Mouse (Mus musculus): ENCODE measurements around the gene Gm10670. TPM values are rescaled to one million over a fixed set of nuclear protein-coding genes. Genes with fewer than 3 reads are reported as not detected.
"Not testable (repeated sequence)": the region's sequence is repeated elsewhere in the genome, so short reads cannot be mapped to it uniquely, and the experiment has no call there.

The Gm10670 gene
- polyA plus RNA-seq (2014; fragmentation: Nextera tagmentation; extraction: Ambion mirVana) = not detected in 2 replicates

- H3K9ac ChIP-seq; H3K4me3 ChIP-seq (ENCODE audit: low read depth, low read length); H3K4me2 ChIP-seq; H3K27me3 ChIP-seq (ENCODE audit: insufficient read depth, low read length); H3K4me1 ChIP-seq (ENCODE audit: insufficient read depth); H3K27ac ChIP-seq (ENCODE audit: low read depth); ATAC-seq (ENCODE audit: insufficient read depth); H3K36me3 ChIP-seq (ENCODE audit: insufficient read depth); H3K9me3 ChIP-seq (ENCODE audit: low read depth, low read length); DNase-seq: not testable (repeated sequence)
- WGBS = no CpG with 5 or more reads among the region's 5 CpGs
Measured at GRCm38 (mm10) chr7:20474825-20475224, at the start of gene Gm10670. Gene Gm10670 (minus strand): TSS chr7:20474925.

GRCm38 (mm10) chr7:20510434-20510833 lies 35.7 kb upstream of the Gm10670 start, which contains the start of gene Vmn1r103:
Gene Vmn1r103 (minus strand): TSS chr7:20510534.
- H3K4me2 ChIP-seq; H3K4me3 ChIP-seq (ENCODE audit: low read depth, low read length); DNase-seq; H3K36me3 ChIP-seq (ENCODE audit: insufficient read depth); H3K4me1 ChIP-seq (ENCODE audit: insufficient read depth); ATAC-seq (ENCODE audit: insufficient read depth); H3K27ac ChIP-seq (ENCODE audit: low read depth); H3K9me3 ChIP-seq (ENCODE audit: low read depth, low read length); H3K27me3 ChIP-seq (ENCODE audit: insufficient read depth, low read length); H3K9ac ChIP-seq: not testable (repeated sequence)
- no CpG with 5 or more reads among the region's 3 CpGs for WGBS

- H3K4me2 ChIP-seq; H3K27ac ChIP-seq (ENCODE audit: low read depth); H3K36me3 ChIP-seq (ENCODE audit: insufficient read depth); H3K9ac ChIP-seq; H3K4me3 ChIP-seq (ENCODE audit: low read depth, low read length); DNase-seq; H3K9me3 ChIP-seq (ENCODE audit: low read depth, low read length); ATAC-seq (ENCODE audit: insufficient read depth); H3K4me1 ChIP-seq (ENCODE audit: insufficient read depth); H3K27me3 ChIP-seq (ENCODE audit: insufficient read depth, low read length): not testable (repeated sequence)
- no CpG with 5 or more reads among the region's 2 CpGs for WGBS
Measured at GRCm38 (mm10) chr7:20442493-20442892, 32.2 kb downstream of the Gm10670 start, which contains the start of gene Vmn1r101. Gene Vmn1r101 (minus strand): TSS chr7:20442593.

Other genes starting within 250 kb of the Gm10670 start
- not detected in 2 replicates for gene Gm4498, start 241.1 kb downstream of the Gm10670 start, polyA plus RNA-seq (2014; fragmentation: Nextera tagmentation; extraction: Ambion mirVana)
- not detected in 2 replicates for gene Gm5890, start 212.1 kb downstream of the Gm10670 start, polyA plus RNA-seq (2014; fragmentation: Nextera tagmentation; extraction: Ambion mirVana)
- gene Gm4133, start 140.9 kb downstream of the Gm10670 start, polyA plus RNA-seq (2014; fragmentation: Nextera tagmentation; extraction: Ambion mirVana) = not detected in 2 replicates
- not detected in 2 replicates for gene Gm5728, start 99.5 kb downstream of the Gm10670 start, polyA plus RNA-seq (2014; fragmentation: Nextera tagmentation; extraction: Ambion mirVana)
- not detected in 2 replicates for gene Vmn1r100, start 57.0 kb downstream of the Gm10670 start, polyA plus RNA-seq (2014; fragmentation: Nextera tagmentation; extraction: Ambion mirVana)
- not detected in 2 replicates for gene Vmn1r101, start 32.3 kb downstream of the Gm10670 start, polyA plus RNA-seq (2014; fragmentation: Nextera tagmentation; extraction: Ambion mirVana)
- not detected in 2 replicates for gene Vmn1r103, start 35.6 kb upstream of the Gm10670 start, polyA plus RNA-seq (2014; fragmentation: Nextera tagmentation; extraction: Ambion mirVana)
- not detected in 2 replicates for gene Vmn1r104, start 58.9 kb upstream of the Gm10670 start, polyA plus RNA-seq (2014; fragmentation: Nextera tagmentation; extraction: Ambion mirVana)
- not detected in 2 replicates for gene Gm5726, start 70.8 kb upstream of the Gm10670 start, polyA plus RNA-seq (2014; fragmentation: Nextera tagmentation; extraction: Ambion mirVana)
- gene Gm4141, start 101.3 kb upstream of the Gm10670 start, polyA plus RNA-seq (2014; fragmentation: Nextera tagmentation; extraction: Ambion mirVana) = not detected in 2 replicates
- not detected in 2 replicates for gene Gm4513, start 124.1 kb upstream of the Gm10670 start, polyA plus RNA-seq (2014; fragmentation: Nextera tagmentation; extraction: Ambion mirVana)
- gene Vmn1r107, start 194.0 kb upstream of the Gm10670 start, polyA plus RNA-seq (2014; fragmentation: Nextera tagmentation; extraction: Ambion mirVana) = not detected in 2 replicates
- gene Vmn1r111, start 228.3 kb upstream of the Gm10670 start, polyA plus RNA-seq (2014; fragmentation: Nextera tagmentation; extraction: Ambion mirVana) = not detected in 2 replicates